Mouse (Mus musculus) embryonic fibroblast, embryonic 13.5 days (primary cell): ENCODE data around the gene Fam219a.

Experiments used
- CTCF ChIP-seq: IDR thresholded peaks from 2 replicates; pipeline ENCODE4 v1.5.1; 2011; ENCODE audit warnings: mild to moderate bottlenecking, control low read depth, low read length, moderate library complexity, borderline replicate concordance; ENCODE audit not compliant: insufficient read depth
- POLR2A ChIP-seq: IDR thresholded peaks from 2 replicates; pipeline ENCODE4 v1.6.1; 2011; ENCODE audit warnings: low read depth, mild to moderate bottlenecking, control low read depth, low read length, moderate library complexity

GRCm38 (mm10) chr4:41532420-41532819, 36.9 kb downstream of the Fam219a start:
- no peak for TF ChIP-seq POLR2A
- no peak for TF ChIP-seq CTCF
